Mouse (Mus musculus) lung, postnatal 0 days (tissue): ENCODE data around the gene Ltbp1. TPM values are rescaled to one million over a fixed set of nuclear protein-coding genes. Genes with fewer than 3 reads are reported as not detected.

Experiments used
- ATAC-seq: fragments of 200-750 bp; cut with Nextera tagmentation; 2 replicates; pipeline ENCODE4 v1.8.0; 2017; ENCODE audit warnings: moderate library complexity
- DNase-seq: peaks from one replicate; pipeline ENCODE4 v3.0.0-alpha.2; 2016; ENCODE audit warnings: low spot score
- H3K27ac ChIP-seq: fragments of 300-500 bp; sonication (generic); 2 replicates; pipeline ENCODE4 v1.5.1; 2014; ENCODE audit warnings: antibody characterized with exemption, mild to moderate bottlenecking, low read length, mixed read lengths
- H3K27me3 ChIP-seq: fragments of 300-500 bp; sonication (generic); replicated peaks from 2 replicates; pipeline ENCODE4 v1.6.1; 2014; ENCODE audit warnings: low read length, mixed read lengths; ENCODE audit not compliant: insufficient read depth
- H3K36me3 ChIP-seq: fragments of 300-500 bp; sonication (generic); 2 replicates; pipeline ENCODE4 v1.6.1; 2014; ENCODE audit warnings: low read length, mixed read lengths; ENCODE audit not compliant: insufficient read depth
- H3K4me1 ChIP-seq: fragments of 300-500 bp; sonication (generic); 2 replicates; pipeline ENCODE4 v1.6.1; 2014; ENCODE audit warnings: antibody characterized with exemption, low read depth, low read length, mixed read lengths; ENCODE audit not compliant: insufficient read depth
- H3K4me2 ChIP-seq: fragments of 300-500 bp; sonication (generic); replicated peaks from 2 replicates; pipeline ENCODE4 v1.6.1; 2014; ENCODE audit warnings: low read depth, mild to moderate bottlenecking, low read length, moderate library complexity, mixed read lengths
- H3K4me3 ChIP-seq: fragments of 300-500 bp; sonication (generic); 2 replicates; pipeline ENCODE4 v1.5.1; 2014; ENCODE audit warnings: low read depth, low read length
- H3K9ac ChIP-seq: fragments of 300-500 bp; sonication (generic); replicated peaks from 2 replicates; pipeline ENCODE4 v1.6.1; 2014; ENCODE audit warnings: low read depth, mild to moderate bottlenecking
- H3K9me3 ChIP-seq: fragments of 300-500 bp; sonication (generic); 2 replicates; pipeline ENCODE4 v1.6.1; 2016; ENCODE audit warnings: low read length, mixed read lengths
- CTCF ChIP-seq: IDR thresholded peaks from 2 replicates; pipeline ENCODE4 v1.5.1; 2016; ENCODE audit warnings: antibody characterized with exemption, mild to moderate bottlenecking
- EP300 ChIP-seq: IDR thresholded peaks from 2 replicates; pipeline ENCODE4 v1.6.1; 2016; ENCODE audit warnings: antibody characterized with exemption, mild to moderate bottlenecking, control low read depth
- WGBS: fragments of 180-500 bp; shearing (Covaris S2); extraction: QIAGEN DNeasy Blood & Tissue Kit; methylation state at CpG from one replicate; pipeline ENCODE4 v1.1.7; 2014; 5-methylcytosine and 5-hydroxymethylcytosine counted together
- polyA plus RNA-seq: library from polyadenylated mRNA; unstranded; fragments of >200 nt; fragmentation: Nextera tagmentation; extraction: Ambion mirVana; gene quantifications from 2 replicates; pipeline ENCODE4 v1.2.1, GENCODE M21; 2015

Gene Ltbp1
- polyA plus RNA-seq, 1 experiment from 2014 or later = 27.1 TPM

- Histone ChIP-seq H3K4me1 (no peaks in the 10 kb centered on the region), H3K36me3 (no peaks in the 10 kb centered on the region), H3K27me3 (no peaks in the 10 kb centered on the region), H3K9me3 (no peaks in the 10 kb centered on the region), H3K9ac (no peak overlapping the region), H3K4me3 (no peak overlapping the region), H3K4me2 (no peak overlapping the region), H3K27ac (no peak overlapping the region)
- whole genome bisulfite sequencing = 58% methylated on average over 4 of the region's 4 CpGs
- no peak for TF ChIP-seq EP300
- peak; percentile 58 for TF ChIP-seq CTCF
- no peak for ATAC-seq
- peak; percentile 29 for DNase-seq
These were observed 401.0 kb downstream of the Ltbp1 start for GRCm38 (mm10) chr17:75406405-75406804.

- DNase-seq = no peak
- H3K9ac ChIP-seq = no peak overlapping the region
- ATAC-seq = no peak
- H3K9me3 ChIP-seq = no peaks in the 10 kb centered on the region
- 69% methylated on average over 3 of the region's 3 CpGs for WGBS
- H3K27ac ChIP-seq = no peak overlapping the region
- TF ChIP-seq CTCF (no peak), EP300 (no peak)
- H3K36me3 ChIP-seq = no peaks in the 10 kb centered on the region
- H3K27me3 ChIP-seq = no peaks in the 10 kb centered on the region
- H3K4me2 ChIP-seq = no peak overlapping the region
- H3K4me1 ChIP-seq = no peaks in the 10 kb centered on the region
- no peak overlapping the region for H3K4me3 ChIP-seq
These were observed 411.5 kb downstream of the Ltbp1 start for GRCm38 (mm10) chr17:75416861-75417260.

- no peak for DNase-seq
- no peak for ATAC-seq
These were observed 428.8 kb downstream of the Ltbp1 start for GRCm38 (mm10) chr17:75434152-75434551.

GRCm38 (mm10) chr17:75434871-75435270, 429.5 kb downstream of the Ltbp1 start:
- no peak overlapping the region for H3K27ac ChIP-seq
- no peaks in the 10 kb centered on the region for H3K4me1 ChIP-seq
- no peak for TF ChIP-seq EP300
- TF ChIP-seq CTCF = no peak
- H3K4me3 ChIP-seq = no peak overlapping the region
- DNase-seq (no peak), ATAC-seq (no peak)
- H3K9ac ChIP-seq = no peak overlapping the region
- WGBS = 60% methylated on average over 3 of the region's 3 CpGs
- H3K4me2 ChIP-seq = no peak overlapping the region
- H3K9me3 ChIP-seq = no peaks in the 10 kb centered on the region
- H3K36me3 ChIP-seq = no peaks in the 10 kb centered on the region
- H3K27me3 ChIP-seq = no peaks in the 10 kb centered on the region

More at GRCm38 (mm10) chr17:75434152-75434551, 428.8 kb downstream of the Ltbp1 start:
- H3K9me3 ChIP-seq = no peaks in the 10 kb centered on the region
- no peaks in the 10 kb centered on the region for H3K36me3 ChIP-seq
- no peaks in the 10 kb centered on the region for H3K27me3 ChIP-seq
- H3K4me1 ChIP-seq = no peaks in the 10 kb centered on the region
- H3K27ac ChIP-seq = no peak overlapping the region
- H3K4me3 ChIP-seq = no peak overlapping the region
- TF ChIP-seq EP300 (no peak), CTCF (no peak)
- WGBS = 94% methylated on average over 2 of the region's 2 CpGs
- H3K4me2 ChIP-seq = no peak overlapping the region
- H3K9ac ChIP-seq = no peak overlapping the region

GRCm38 (mm10) chr17:75435599-75435998, 430.2 kb downstream of the Ltbp1 start, which contains the start of gene Rasgrp3:
Gene Rasgrp3 (plus strand): TSS chr17:75435896.
- no peaks in the 10 kb centered on the region for H3K27me3 ChIP-seq
- peak; percentile 58 for ATAC-seq
- peak within 1 kb of the TSS; percentile 20 for H3K4me3 ChIP-seq
- TF ChIP-seq CTCF (no peak), EP300 (peak; percentile 88)
- no peaks in the 10 kb centered on the region for H3K4me1 ChIP-seq
- WGBS = 55% methylated on average over 6 of the region's 6 CpGs
- H3K9me3 ChIP-seq = no peaks in the 10 kb centered on the region
- H3K27ac ChIP-seq = peak within 1 kb of the TSS; percentile 74
- DNase-seq = peak; percentile 74
- H3K36me3 ChIP-seq = no peaks in the 10 kb centered on the region
- H3K4me2 ChIP-seq = peak within 1 kb of the TSS; percentile 42; the same call in 1 of the 2 replicates
- peak within 1 kb of the TSS; percentile 23; the same call in 1 of the 2 replicates for H3K9ac ChIP-seq

- Histone ChIP-seq H3K9me3 (no peaks in the 10 kb centered on the region), H3K27ac (peak overlapping the region; percentile 74), H3K4me3 (peak overlapping the region; percentile 20), H3K27me3 (no peaks in the 10 kb centered on the region), H3K4me1 (no peaks in the 10 kb centered on the region), H3K4me2 (0 out of 2 replicates have a peak overlapping the region, but pooled peaks have one; percentile 2), H3K9ac (peak overlapping the region; percentile 6; the same call in 1 of the 2 replicates), H3K36me3 (no peaks in the 10 kb centered on the region)
- TF ChIP-seq CTCF = no peak
- TF ChIP-seq EP300 = no peak
- DNase-seq (no peak), ATAC-seq (no peak)
- 47% methylated on average over 8 of the region's 8 CpGs for WGBS
These were observed 430.7 kb downstream of the Ltbp1 start for GRCm38 (mm10) chr17:75436095-75436494.

GRCm38 (mm10) chr17:75436819-75437218, 431.5 kb downstream of the Ltbp1 start:
- TF ChIP-seq CTCF = no peak
- TF ChIP-seq EP300 = no peak

More at GRCm38 (mm10) chr17:75436819-75437218, 431.5 kb downstream of the Ltbp1 start:
- no peaks in the 10 kb centered on the region for H3K27me3 ChIP-seq
- ATAC-seq = no peak
- H3K27ac ChIP-seq = peak overlapping the region; percentile 40; the same call in 1 of the 2 replicates
- DNase-seq = peak; percentile 26
- WGBS = 38% methylated on average over 6 of the region's 6 CpGs
- no peaks in the 10 kb centered on the region for H3K9me3 ChIP-seq
- H3K4me3 ChIP-seq = peak overlapping the region; percentile 20
- peak overlapping the region; percentile 23; the same call in 1 of the 2 replicates for H3K9ac ChIP-seq
- no peaks in the 10 kb centered on the region for H3K4me1 ChIP-seq
- H3K36me3 ChIP-seq = no peaks in the 10 kb centered on the region
- H3K4me2 ChIP-seq = peak overlapping the region; percentile 42; the same call in 1 of the 2 replicates
